Mouse (Mus musculus) liver, adult 2 months (tissue): Measurements from ENCODE around the gene Epb41l1. TPM values are rescaled to one million over a fixed set of nuclear protein-coding genes. Genes with fewer than 3 reads are reported as not detected.
A peak's percentile ranks its signal among the peaks of the same experiment; 100 is the strongest.
"Not testable (repeated sequence)": the region's sequence is repeated elsewhere in the genome, so short reads cannot be mapped to it uniquely, and the experiment has no call there.

ENCODE experiments used
- DNase-seq: peaks from one replicate; pipeline ENCODE4 v3.0.0-alpha.2; 2011; ENCODE audit warnings: low read depth, low spot score; ENCODE audit errors: extremely low read depth
- H3K27ac ChIP-seq: fragments of 200-500 bp; replicated peaks from 2 replicates; pipeline ENCODE4 v1.5.1; 2012; ENCODE audit warnings: low read depth, mild to moderate bottlenecking, control low read depth, inconsistent platforms, low read length; ENCODE audit not compliant: insufficient read depth
- H3K27me3 ChIP-seq: fragments of 200-500 bp; 2 replicates; pipeline ENCODE4 v1.6.1; 2012; ENCODE audit warnings: mild to moderate bottlenecking, moderate library complexity, low read length, inconsistent platforms; ENCODE audit not compliant: control insufficient read depth, insufficient read depth
- H3K36me3 ChIP-seq: fragments of 200-500 bp; 2 replicates; pipeline ENCODE4 v1.6.1; 2012; ENCODE audit warnings: low read length, inconsistent platforms; ENCODE audit not compliant: control insufficient read depth, insufficient read depth
- H3K4me1 ChIP-seq: fragments of 200-500 bp; 2 replicates; pipeline ENCODE4 v1.6.1; 2011; ENCODE audit warnings: low read length; ENCODE audit not compliant: control insufficient read depth, insufficient read depth
- H3K4me3 ChIP-seq: fragments of 200-500 bp; 2 replicates; pipeline ENCODE4 v1.5.1; 2011; ENCODE audit warnings: low read depth, mild to moderate bottlenecking, control low read depth, low read length, moderate library complexity; ENCODE audit not compliant: insufficient read depth
- H3K79me2 ChIP-seq: fragments of 200-500 bp; 2 replicates; pipeline ENCODE4 v1.6.1; 2012; ENCODE audit warnings: inconsistent platforms, mild to moderate bottlenecking, low read length, moderate library complexity; ENCODE audit not compliant: control insufficient read depth, insufficient read depth
- H3K9ac ChIP-seq: fragments of 200-500 bp; 2 replicates; pipeline ENCODE4 v1.6.1; 2012; ENCODE audit warnings: low read depth, mild to moderate bottlenecking, control low read depth, inconsistent platforms, low read length
- CTCF ChIP-seq: fragments of 200-500 bp; IDR thresholded peaks from 2 replicates; pipeline ENCODE4 v1.5.1; 2011; ENCODE audit warnings: low read depth, low read length, control low read depth
- POLR2A ChIP-seq: fragments of 200-500 bp; IDR thresholded peaks from 2 replicates; pipeline ENCODE4 v1.6.1; 2011; ENCODE audit warnings: low read length, control low read depth; ENCODE audit not compliant: insufficient read depth; ENCODE audit errors: extremely low read depth
- WGBS: fragments of 180-500 bp; shearing (Covaris S2); methylation state at CpG from one replicate; pipeline ENCODE4 v1.1.7; 2018; 5-methylcytosine and 5-hydroxymethylcytosine counted together
- polyA plus RNA-seq: library from polyadenylated mRNA; depleted of rRNA; stranded (reverse); fragments of >200 nt; gene quantifications from 2 replicates; pipeline ENCODE4 v1.2.3, GENCODE M21; 2012
- total RNA-seq: library from RNA; depleted of rRNA; stranded (reverse); fragments of >200 nt; gene quantifications from 2 replicates; pipeline ENCODE4 v1.2.3, GENCODE M21; 2014

Gene Epb41l1
- total and polyA plus RNA-seq, 2 experiments, result 1.1 to 1.2 TPM

DNA sequence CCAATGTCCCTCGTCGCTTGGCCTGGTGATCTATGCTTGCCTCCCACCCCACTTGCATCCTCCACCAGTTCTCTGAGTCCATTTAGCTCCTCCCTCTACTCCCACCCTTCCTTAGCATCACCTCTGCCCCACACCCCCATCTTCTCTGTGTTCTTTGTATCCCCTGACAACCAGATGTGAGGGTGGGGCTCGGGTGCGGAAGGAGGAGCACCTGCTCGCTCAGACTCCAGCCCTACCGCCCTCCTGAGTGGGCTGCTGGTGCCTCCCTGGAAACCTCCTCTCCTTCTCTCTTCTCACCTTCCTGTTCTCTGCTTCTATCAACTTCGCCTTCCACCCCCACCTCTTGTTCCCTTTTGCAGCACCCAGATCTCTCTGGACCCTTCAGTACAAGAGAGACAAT is 91.3 kb downstream of the Epb41l1 start:
- H3K4me3 ChIP-seq, result no peak overlapping the region
- DNase-seq, result no peak
- H3K4me1 ChIP-seq, result no peaks in the 10 kb centered on the region
- no peak overlapping the region for H3K27ac ChIP-seq
- H3K36me3 ChIP-seq, result no peaks in the 10 kb centered on the region
- H3K9ac ChIP-seq, result no peak overlapping the region
- H3K79me2 ChIP-seq, result no peaks in the 10 kb centered on the region
- WGBS, result 94% methylated on average over 7 of the region's 7 CpGs
- TF ChIP-seq CTCF (no peak), POLR2A (no peak)
- H3K27me3 ChIP-seq, result no peaks in the 10 kb centered on the region

DNA sequence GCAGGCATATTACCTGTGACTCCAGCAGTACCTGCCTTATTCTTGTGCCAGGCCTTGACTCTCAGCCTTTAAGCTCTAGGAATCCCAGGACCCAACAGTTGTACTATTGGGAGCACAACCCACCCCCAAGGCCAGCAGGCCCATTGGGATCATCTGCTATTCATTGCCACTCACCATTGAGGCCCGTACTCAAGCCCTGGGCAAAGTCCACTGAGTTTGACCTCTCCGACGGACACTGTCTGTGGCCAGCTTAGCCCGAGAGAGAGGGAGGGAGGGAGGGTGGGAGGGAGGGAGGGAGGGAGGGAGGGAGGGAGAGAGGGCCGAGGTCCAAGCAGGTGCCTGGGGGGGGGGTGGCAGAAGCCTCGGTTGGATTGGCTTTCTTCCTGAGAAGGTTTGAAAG is 91.9 kb downstream of the Epb41l1 start:
- H3K4me1 ChIP-seq, result no peaks in the 10 kb centered on the region
- H3K27ac ChIP-seq, result no peak overlapping the region
- H3K27me3 ChIP-seq, result no peaks in the 10 kb centered on the region
- H3K36me3 ChIP-seq, result no peaks in the 10 kb centered on the region
- DNase-seq, result peak; percentile 47
- H3K9ac ChIP-seq, result no peak overlapping the region
- TF ChIP-seq CTCF (no peak), POLR2A (no peak)
- H3K4me3 ChIP-seq, result no peak overlapping the region
- H3K79me2 ChIP-seq, result no peaks in the 10 kb centered on the region
- WGBS, result 36% methylated on average over 4 of the region's 6 CpGs

DNA sequence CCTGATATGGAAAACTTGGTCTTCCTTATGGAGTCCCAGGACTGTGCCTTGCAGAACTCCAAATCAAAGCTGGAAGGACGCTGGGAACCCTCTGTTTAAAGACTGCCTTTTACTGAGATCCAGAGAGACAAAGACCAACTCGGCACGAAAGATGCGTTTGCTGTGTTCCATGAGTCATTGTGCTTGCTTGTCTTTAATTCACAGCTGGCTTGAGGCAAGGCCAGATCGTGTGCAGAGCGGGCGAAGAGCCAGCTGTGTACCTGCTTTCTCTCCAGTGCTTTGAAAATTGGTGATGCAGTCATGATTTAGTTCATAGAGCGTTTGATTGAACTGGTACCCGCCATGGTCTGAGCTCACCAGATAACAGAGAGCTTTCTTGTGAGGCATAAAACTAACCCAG is 94.4 kb downstream of the Epb41l1 start:
- no peak for DNase-seq
- H3K79me2 ChIP-seq, result no peaks in the 10 kb centered on the region
- no peak overlapping the region for H3K27ac ChIP-seq
- WGBS, result 85% methylated on average over 9 of the region's 9 CpGs
- no peak for TF ChIP-seq POLR2A
- no peak for TF ChIP-seq CTCF
- no peaks in the 10 kb centered on the region for H3K27me3 ChIP-seq
- H3K36me3 ChIP-seq, result no peaks in the 10 kb centered on the region
- no peak overlapping the region for H3K9ac ChIP-seq
- H3K4me3 ChIP-seq, result no peak overlapping the region
- H3K4me1 ChIP-seq, result no peaks in the 10 kb centered on the region

DNA sequence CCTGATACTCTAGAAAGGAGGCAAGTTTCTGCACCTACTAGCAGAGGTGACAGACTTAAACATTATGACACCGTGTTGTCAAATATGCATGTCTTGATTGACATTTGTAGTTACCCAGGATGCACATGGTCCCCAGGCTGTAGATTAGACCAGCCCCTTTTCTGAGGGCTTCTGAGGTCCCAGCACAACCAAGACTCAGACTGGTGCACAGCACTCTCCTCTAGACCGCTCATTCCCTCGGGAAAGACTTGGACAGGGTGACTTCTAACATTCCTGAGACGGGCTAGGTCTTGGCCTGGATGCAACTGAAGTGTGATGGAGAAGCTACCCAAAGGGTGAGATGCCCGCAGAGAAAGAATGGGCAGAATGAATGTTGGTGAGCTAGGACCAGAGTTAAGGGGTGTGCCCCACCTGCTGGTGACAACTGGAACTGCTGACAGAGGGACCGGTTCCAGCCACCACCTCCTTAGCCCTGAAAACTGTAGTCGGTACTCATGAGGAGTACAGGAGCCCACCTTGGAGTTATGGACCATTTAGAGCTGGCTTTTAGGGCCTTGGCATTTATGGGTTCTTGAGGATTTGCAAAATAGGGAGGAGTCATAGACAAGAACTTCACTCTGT is 95.0 kb downstream of the Epb41l1 start:
- H3K27ac ChIP-seq, result no peak overlapping the region
- H3K27me3 ChIP-seq, result no peaks in the 10 kb centered on the region
- DNase-seq, result peak; percentile 20
- no peaks in the 10 kb centered on the region for H3K4me1 ChIP-seq
- H3K9ac ChIP-seq, result no peak overlapping the region
- 25% methylated on average over 7 of the region's 7 CpGs for whole genome bisulfite sequencing
- no peaks in the 10 kb centered on the region for H3K79me2 ChIP-seq
- no peak overlapping the region for H3K4me3 ChIP-seq
- TF ChIP-seq POLR2A (no peak), CTCF (peak; percentile 92)
- H3K36me3 ChIP-seq, result no peaks in the 10 kb centered on the region

DNA sequence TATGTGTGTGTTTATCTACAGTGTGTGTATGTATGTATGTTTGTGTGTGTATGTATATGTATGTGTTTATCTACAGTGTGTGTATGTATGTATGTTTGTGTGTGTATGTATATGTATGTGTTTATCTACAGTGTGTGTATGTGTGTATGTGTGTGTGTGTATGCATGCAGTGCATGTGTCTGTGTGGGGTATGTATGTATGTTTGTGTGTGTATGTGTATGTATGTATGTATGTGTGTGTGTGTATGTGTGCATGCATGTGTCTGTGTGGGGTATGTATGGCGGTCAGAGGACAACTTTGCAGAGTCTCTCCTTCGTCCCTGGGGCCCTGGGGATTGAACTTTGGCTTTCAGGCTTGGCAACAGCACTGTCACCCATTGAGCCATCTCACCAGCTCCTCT is 96.0 kb downstream of the Epb41l1 start:
- not testable (repeated sequence) for DNase-seq, H3K27ac ChIP-seq, H3K79me2 ChIP-seq, H3K36me3 ChIP-seq, H3K4me1 ChIP-seq, H3K9ac ChIP-seq, H3K4me3 ChIP-seq, H3K27me3 ChIP-seq
- WGBS, result 87% methylated on average over 2 of the region's 2 CpGs

DNA sequence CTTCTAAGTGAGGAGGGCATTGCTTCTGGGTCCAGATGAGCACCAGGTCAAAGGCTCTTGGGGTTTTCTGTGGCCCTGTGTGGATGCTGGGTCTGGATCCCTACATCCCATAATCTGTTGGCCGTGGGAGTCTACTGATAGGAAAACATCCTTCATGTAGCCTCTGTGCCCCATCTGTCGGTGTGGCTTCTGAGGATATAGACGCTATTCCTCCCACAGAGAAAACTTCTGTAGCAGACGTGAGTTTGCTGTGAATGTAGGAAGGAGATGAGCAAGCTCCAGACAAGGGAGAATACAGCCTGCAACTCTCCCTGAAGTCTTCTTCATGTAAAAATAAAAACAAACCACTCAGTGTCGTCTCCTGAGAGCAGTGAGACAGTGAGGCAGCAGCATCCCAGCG is 97.6 kb downstream of the Epb41l1 start:
- no peak for DNase-seq
- H3K27ac ChIP-seq, result no peak overlapping the region
- no peak overlapping the region for H3K9ac ChIP-seq
- no peaks in the 10 kb centered on the region for H3K36me3 ChIP-seq
- TF ChIP-seq POLR2A (no peak), CTCF (no peak)
- H3K27me3 ChIP-seq, result no peaks in the 10 kb centered on the region
- H3K79me2 ChIP-seq, result no peaks in the 10 kb centered on the region
- no peaks in the 10 kb centered on the region for H3K4me1 ChIP-seq
- WGBS, result 80% methylated on average over 6 of the region's 6 CpGs
- H3K4me3 ChIP-seq, result no peak overlapping the region
